Mouse (Mus musculus) ES-Bruce4 (cell line): ENCODE measurements around the gene Ptprm.

Experiments
- CTCF ChIP-seq: IDR thresholded peaks from one replicate; pipeline ENCODE4 v1.8.1; 2011; ENCODE audit warnings: low read depth, low read length
- EP300 ChIP-seq: IDR thresholded peaks from 2 replicates; pipeline ENCODE4 v1.6.1; 2011; ENCODE audit warnings: low read depth, low read length; ENCODE audit not compliant: insufficient read depth
- POLR2A ChIP-seq: IDR thresholded peaks from one replicate; pipeline ENCODE4 v1.8.1; 2011; ENCODE audit warnings: low read length; ENCODE audit not compliant: insufficient read depth

DNA sequence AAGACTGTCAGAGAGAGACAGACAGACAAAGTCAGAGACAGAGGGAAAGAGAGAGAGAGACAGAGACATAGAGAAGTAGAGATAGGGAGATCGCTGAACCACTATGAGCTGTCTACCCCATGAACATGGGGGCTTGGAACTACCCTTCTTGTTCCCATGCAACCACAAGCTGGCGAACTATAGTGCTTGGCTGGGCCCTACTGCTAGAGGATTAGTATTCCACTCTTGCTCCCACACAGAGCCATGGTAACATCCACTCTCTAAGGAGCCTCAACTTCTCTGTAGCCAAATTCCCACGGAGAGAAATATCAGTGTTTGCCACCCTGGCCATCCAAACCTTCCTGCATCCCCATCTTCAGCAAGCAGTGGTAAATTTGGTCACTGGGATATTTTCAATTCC, 202.0 kb downstream of the Ptprm start:
- TF ChIP-seq POLR2A (no peak), EP300 (no peak), CTCF (no peak)
